Mouse (Mus musculus) heart, embryonic 13.5 days (tissue): ENCODE measurements at regions not wholly inside any gene's neighbourhood (a gene's known extent, or its start where the extent isn't known, plus 50 kb on each side); places are given as distances from the start of the nearest gene placed in this dataset.
"Not testable (repeated sequence)": the region's sequence is repeated elsewhere in the genome, so short reads cannot be mapped to it uniquely, and the experiment has no call there.

Experiments used
- ATAC-seq: fragments of 200-750 bp; cut with Nextera tagmentation; 2 replicates; pipeline ENCODE4 v1.8.0; 2017; ENCODE audit warnings: moderate TSS enrichment; ENCODE audit not compliant: insufficient number of reproducible peaks, low FRiP score, low TSS enrichment; ENCODE audit errors: extremely low read depth
- H3K27ac ChIP-seq: fragments of 300-500 bp; sonication (generic); replicated peaks from 2 replicates; pipeline ENCODE4 v1.5.1; 2015; ENCODE audit warnings: moderate library complexity, mild to moderate bottlenecking, inconsistent platforms
- H3K27me3 ChIP-seq: fragments of 300-500 bp; sonication (generic); replicated peaks from 2 replicates; pipeline ENCODE4 v1.6.1; 2015; ENCODE audit warnings: mild to moderate bottlenecking, inconsistent platforms
- H3K36me3 ChIP-seq: fragments of 300-500 bp; sonication (generic); 2 replicates; pipeline ENCODE4 v1.6.1; 2015; ENCODE audit warnings: mild to moderate bottlenecking, inconsistent platforms
- H3K4me1 ChIP-seq: fragments of 300-500 bp; sonication (generic); 2 replicates; pipeline ENCODE4 v1.6.1; 2015; ENCODE audit warnings: inconsistent platforms
- H3K4me2 ChIP-seq: fragments of 300-500 bp; sonication (generic); 2 replicates; pipeline ENCODE4 v1.6.1; 2015; ENCODE audit warnings: inconsistent platforms, mild to moderate bottlenecking, moderate library complexity
- H3K4me3 ChIP-seq: fragments of 300-500 bp; sonication (generic); 2 replicates; pipeline ENCODE4 v1.5.1; 2015; ENCODE audit warnings: moderate library complexity, mild to moderate bottlenecking, inconsistent platforms
- H3K9ac ChIP-seq: fragments of 300-500 bp; sonication (generic); 2 replicates; pipeline ENCODE4 v1.6.1; 2015; ENCODE audit warnings: inconsistent platforms, mild to moderate bottlenecking, moderate library complexity
- H3K9me3 ChIP-seq: fragments of 300-500 bp; sonication (generic); 2 replicates; pipeline ENCODE4 v1.6.1; 2016; ENCODE audit warnings: inconsistent platforms
- WGBS: fragments of 180-500 bp; shearing (Covaris S2); methylation state at CpG from one replicate; pipeline ENCODE4 v1.1.7; 2015; ENCODE audit warnings: mixed read lengths; 5-methylcytosine and 5-hydroxymethylcytosine counted together

GRCm38 (mm10) chr9:92767532-92767931 lies 225.5 kb downstream of the Plod2 start:
- H3K9me3 ChIP-seq: no peaks in the 10 kb centered on the region
- H3K27ac ChIP-seq: no peak overlapping the region
- H3K27me3 ChIP-seq: no peaks in the 10 kb centered on the region
- no peak overlapping the region for H3K4me3 ChIP-seq
- no peaks in the 10 kb centered on the region for H3K36me3 ChIP-seq
- no peaks in the 10 kb centered on the region for H3K4me1 ChIP-seq
- no peak overlapping the region for H3K4me2 ChIP-seq
- no peak overlapping the region for H3K9ac ChIP-seq
- ATAC-seq: no peak

DNA sequence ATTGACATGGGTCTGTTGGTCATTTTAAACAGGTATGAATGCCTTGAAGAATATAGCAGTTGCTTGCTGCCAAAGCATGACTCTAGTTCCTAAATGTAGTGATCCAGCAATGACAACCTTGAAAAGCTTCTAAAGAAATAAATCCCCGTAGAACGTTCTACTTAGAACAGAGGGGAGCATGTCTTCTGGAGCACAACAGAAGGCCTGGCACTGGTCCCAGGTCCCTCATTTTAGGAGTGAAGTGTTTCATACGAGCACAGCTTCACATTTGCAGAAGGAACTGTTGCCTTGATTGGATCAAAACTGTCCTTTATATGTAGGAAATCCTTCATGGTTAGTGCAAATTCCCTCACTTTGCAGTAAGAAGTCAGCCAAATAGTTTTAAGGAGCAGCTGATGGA lies 226.4 kb downstream of the Plod2 start:
- Histone ChIP-seq H3K4me3 (no peak overlapping the region), H3K9me3 (no peaks in the 10 kb centered on the region), H3K4me1 (no peaks in the 10 kb centered on the region), H3K36me3 (no peaks in the 10 kb centered on the region), H3K4me2 (no peak overlapping the region), H3K27me3 (no peaks in the 10 kb centered on the region), H3K27ac (no peak overlapping the region), H3K9ac (no peak overlapping the region)
- no peak for ATAC-seq
- WGBS: 76% methylated on average over 3 of the region's 3 CpGs

DNA sequence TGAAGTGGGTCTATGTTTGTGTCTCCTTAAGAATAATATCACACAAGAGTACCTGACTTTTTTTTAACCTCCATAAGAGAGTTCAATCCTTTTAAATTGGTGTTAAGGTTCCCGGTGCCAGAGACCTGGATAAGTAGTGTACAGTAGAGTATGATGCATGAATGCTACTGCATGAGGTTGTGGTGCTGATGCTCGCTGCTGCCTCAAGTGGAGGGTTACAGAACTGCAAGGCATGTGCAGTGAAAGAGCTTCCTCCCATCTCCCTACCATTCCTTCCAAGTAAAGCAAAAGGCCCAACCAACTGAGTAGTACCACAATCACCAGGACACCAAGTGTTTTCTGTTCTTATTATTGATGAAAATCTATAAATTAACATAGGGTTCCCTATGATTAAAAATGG lies 227.5 kb downstream of the Plod2 start:
- Histone ChIP-seq H3K9ac (no peak overlapping the region), H3K4me1 (no peaks in the 10 kb centered on the region), H3K4me3 (no peak overlapping the region), H3K9me3 (no peaks in the 10 kb centered on the region), H3K36me3 (no peaks in the 10 kb centered on the region), H3K4me2 (no peak overlapping the region), H3K27me3 (no peaks in the 10 kb centered on the region), H3K27ac (no peak overlapping the region)
- no peak for ATAC-seq
- 62% methylated on average over 2 of the region's 2 CpGs for WGBS

- Histone ChIP-seq H3K4me2 (no peak overlapping the region), H3K9me3 (no peaks in the 10 kb centered on the region), H3K4me1 (no peaks in the 10 kb centered on the region), H3K9ac (no peak overlapping the region), H3K4me3 (no peak overlapping the region), H3K27ac (no peak overlapping the region), H3K36me3 (no peaks in the 10 kb centered on the region), H3K27me3 (no peaks in the 10 kb centered on the region)
- 76% methylated on average over 2 of the region's 2 CpGs for WGBS
- ATAC-seq: no peak
Measured at GRCm38 (mm10) chr9:92771002-92771401, 229.0 kb downstream of the Plod2 start.

- Histone ChIP-seq H3K4me1 (no peaks in the 10 kb centered on the region), H3K4me2 (no peak overlapping the region), H3K4me3 (no peak overlapping the region), H3K9ac (no peak overlapping the region), H3K27ac (no peak overlapping the region), H3K27me3 (no peaks in the 10 kb centered on the region), H3K9me3 (no peaks in the 10 kb centered on the region), H3K36me3 (no peaks in the 10 kb centered on the region)
- no peak for ATAC-seq
- WGBS: 66% methylated on average over 3 of the region's 3 CpGs
Measured at GRCm38 (mm10) chr9:92771716-92772115, 229.7 kb downstream of the Plod2 start.

DNA sequence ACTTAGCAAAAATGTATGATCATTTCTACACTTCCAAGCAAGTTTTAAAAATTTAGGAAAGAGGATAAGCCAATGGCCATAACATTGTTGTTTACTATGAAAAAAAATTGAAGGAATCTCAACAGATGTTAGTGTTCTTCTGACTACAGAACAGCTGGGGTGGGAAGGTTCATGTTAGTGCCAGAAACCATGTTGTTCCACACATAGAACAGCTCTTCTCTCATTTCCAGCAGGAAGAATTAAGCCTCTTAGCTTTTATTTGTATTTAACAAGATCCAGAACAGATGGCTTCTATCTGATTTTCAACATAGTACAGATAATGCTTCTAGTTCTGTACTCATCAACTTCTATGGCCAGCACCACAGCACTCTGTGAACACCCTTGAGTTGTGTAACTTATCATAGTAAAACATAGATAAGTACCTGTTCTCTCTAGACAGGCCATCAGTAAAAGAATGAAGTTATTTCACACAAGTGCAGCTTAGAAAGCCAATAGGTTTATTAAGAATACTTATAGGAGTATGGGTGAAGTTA lies 241.0 kb downstream of the Plod2 start:
- no peaks in the 10 kb centered on the region for H3K4me1 ChIP-seq
- no peak overlapping the region for H3K4me3 ChIP-seq
- H3K27ac ChIP-seq: no peak overlapping the region
- H3K9me3 ChIP-seq: no peaks in the 10 kb centered on the region
- H3K36me3 ChIP-seq: no peaks in the 10 kb centered on the region
- no peak overlapping the region for H3K4me2 ChIP-seq
- ATAC-seq: no peak
- no peaks in the 10 kb centered on the region for H3K27me3 ChIP-seq
- no peak overlapping the region for H3K9ac ChIP-seq

DNA sequence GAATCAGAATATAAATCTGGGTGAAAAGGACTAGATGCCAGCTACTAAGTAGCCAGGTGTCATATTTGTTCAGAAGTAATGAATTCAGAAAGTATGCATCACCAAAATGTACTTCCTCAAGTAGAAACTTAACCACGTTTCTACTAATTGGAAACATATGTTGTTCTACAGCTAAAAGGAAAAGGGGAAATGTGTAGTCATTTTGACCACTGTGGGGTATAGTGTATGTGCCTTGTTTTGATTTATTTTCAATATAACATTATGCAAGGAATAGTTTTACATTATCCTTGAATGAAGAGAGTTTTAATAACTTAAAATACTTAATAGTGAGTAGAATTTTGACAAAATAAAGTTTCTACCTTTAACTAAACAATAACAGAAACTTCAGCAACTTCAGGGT lies 257.7 kb downstream of the Plod2 start:
- Histone ChIP-seq H3K4me2 (no peak overlapping the region), H3K9ac (no peak overlapping the region), H3K27ac (no peak overlapping the region), H3K27me3 (no peaks in the 10 kb centered on the region), H3K9me3 (no peaks in the 10 kb centered on the region), H3K4me3 (no peak overlapping the region), H3K4me1 (no peaks in the 10 kb centered on the region), H3K36me3 (no peaks in the 10 kb centered on the region)
- ATAC-seq: no peak
- WGBS: 47% methylated on average over 1 of the region's 1 CpGs

DNA sequence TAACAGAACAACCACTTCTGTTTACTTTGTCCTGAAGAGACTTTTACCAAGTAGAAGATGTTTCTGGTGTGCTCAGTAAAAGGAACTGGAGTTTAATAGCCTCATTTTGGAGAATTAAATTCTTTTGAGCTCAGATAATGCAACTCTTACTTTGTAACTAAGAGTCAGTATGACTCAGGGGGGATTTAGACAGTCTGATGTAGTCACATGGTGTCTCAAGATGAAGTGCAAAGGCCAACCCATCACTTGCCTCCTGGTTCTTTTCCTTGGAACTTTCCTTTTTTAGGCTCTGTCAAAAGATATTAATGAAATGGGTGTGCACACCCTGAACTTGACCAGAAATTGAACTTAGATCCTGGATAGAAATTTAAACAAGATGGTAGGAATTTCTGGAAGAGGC lies 267.4 kb downstream of the Plod2 start:
- H3K4me1 ChIP-seq: no peaks in the 10 kb centered on the region
- no peak for ATAC-seq
- no peaks in the 10 kb centered on the region for H3K36me3 ChIP-seq
- H3K4me3 ChIP-seq: no peak overlapping the region
- H3K27me3 ChIP-seq: no peaks in the 10 kb centered on the region
- H3K9me3 ChIP-seq: no peaks in the 10 kb centered on the region
- H3K9ac ChIP-seq: no peak overlapping the region
- no peak overlapping the region for H3K4me2 ChIP-seq
- no peak overlapping the region for H3K27ac ChIP-seq

DNA sequence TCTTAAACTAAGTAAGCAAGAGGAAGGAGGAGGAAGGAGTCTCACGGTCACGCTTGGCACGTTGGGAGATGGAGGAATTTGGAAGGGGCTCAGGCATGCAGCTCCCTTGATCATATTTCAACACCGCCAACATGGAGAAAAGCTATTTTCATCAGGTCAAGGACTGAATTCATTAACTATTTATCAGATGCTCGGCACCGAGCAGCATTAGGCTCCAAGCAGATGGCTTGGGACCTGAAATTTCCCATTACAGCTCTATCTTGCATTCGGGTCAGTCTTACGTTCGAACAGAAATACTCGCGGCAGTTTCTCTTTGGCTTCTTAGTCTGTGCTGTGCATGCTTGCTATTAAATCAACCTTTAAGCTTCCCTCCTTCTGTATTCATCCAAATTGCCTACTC lies 278.7 kb downstream of the Plod2 start:
- no peaks in the 10 kb centered on the region for H3K27me3 ChIP-seq

DNA sequence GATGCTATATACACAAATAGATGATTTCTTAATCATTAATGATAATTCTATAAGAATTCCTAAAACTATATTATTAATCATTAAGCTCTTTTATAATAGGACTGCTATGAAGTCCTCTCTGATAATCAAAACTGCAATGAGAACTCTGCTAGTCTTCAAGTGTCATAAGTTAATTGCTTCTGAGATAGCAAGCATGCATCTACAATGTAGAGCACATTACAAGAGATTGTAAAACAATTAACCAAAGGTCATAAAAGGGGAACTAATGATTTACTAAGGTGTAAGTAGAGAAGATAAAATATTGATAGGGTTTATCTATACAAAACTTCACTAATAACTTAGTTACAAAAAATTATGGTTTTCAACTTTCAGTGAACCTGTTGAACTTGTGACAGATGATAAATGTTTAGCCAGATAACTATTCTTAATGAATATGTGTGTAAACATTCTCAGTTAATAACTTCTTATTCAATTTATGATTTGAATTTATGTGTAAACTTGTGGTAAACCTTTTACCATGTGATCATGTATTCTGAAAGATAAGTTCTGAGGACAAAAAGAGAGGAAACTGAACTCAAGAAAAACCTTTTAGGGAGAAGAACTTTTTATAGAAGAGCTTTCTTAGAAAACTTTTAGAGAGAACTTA lies 284.8 kb downstream of the Plod2 start:
- Histone ChIP-seq H3K4me2 (no peak overlapping the region), H3K9me3 (no peaks in the 10 kb centered on the region), H3K9ac (no peak overlapping the region), H3K27me3 (no peaks in the 10 kb centered on the region), H3K27ac (no peak overlapping the region), H3K36me3 (no peaks in the 10 kb centered on the region), H3K4me1 (no peaks in the 10 kb centered on the region), H3K4me3 (no peak overlapping the region)
- ATAC-seq: no peak

More for the DNA sequence above, 278.7 kb downstream of the Plod2 start:
- Histone ChIP-seq H3K36me3 (no peaks in the 10 kb centered on the region), H3K9me3 (no peaks in the 10 kb centered on the region), H3K4me1 (no peaks in the 10 kb centered on the region), H3K27ac (no peak overlapping the region), H3K9ac (no peak overlapping the region), H3K4me3 (peak overlapping the region; percentile 12; the same call in 1 of the 2 replicates), H3K4me2 (peak overlapping the region; percentile 44)
- ATAC-seq: no peak
- 55% methylated on average over 11 of the region's 11 CpGs for WGBS

DNA sequence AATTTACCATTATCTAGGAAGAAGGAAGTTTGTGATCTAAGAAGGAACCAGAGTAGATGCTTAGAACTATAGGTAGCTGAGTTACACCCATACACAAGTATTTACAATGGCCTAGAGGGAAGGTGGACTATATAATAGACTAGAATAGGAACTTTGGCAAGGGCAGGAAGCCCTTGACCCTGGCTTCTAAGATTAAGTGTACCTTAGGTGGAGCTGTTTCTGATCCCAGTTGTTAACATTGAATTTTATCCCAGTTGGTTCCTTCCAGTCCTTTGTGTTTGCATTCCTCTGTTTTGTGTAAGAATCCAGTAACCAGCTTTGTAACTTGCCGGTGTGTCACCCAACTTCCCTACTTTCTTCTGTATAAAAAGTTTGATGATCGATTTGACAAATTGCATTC lies 294.1 kb downstream of the Plod2 start:
- WGBS: 86% methylated on average over 2 of the region's 2 CpGs
- not testable (repeated sequence) for H3K27ac ChIP-seq, H3K36me3 ChIP-seq, H3K4me3 ChIP-seq, H3K9me3 ChIP-seq, H3K4me1 ChIP-seq, H3K4me2 ChIP-seq, H3K9ac ChIP-seq, ATAC-seq, H3K27me3 ChIP-seq

- H3K27me3 ChIP-seq: no peaks in the 10 kb centered on the region
- no peaks in the 10 kb centered on the region for H3K4me1 ChIP-seq
- H3K27ac ChIP-seq: no peak overlapping the region
- WGBS: 73% methylated on average over 7 of the region's 7 CpGs
- H3K36me3 ChIP-seq: no peaks in the 10 kb centered on the region
- no peak overlapping the region for H3K9ac ChIP-seq
- no peak overlapping the region for H3K4me2 ChIP-seq
- no peak for ATAC-seq
- no peak overlapping the region for H3K4me3 ChIP-seq
- H3K9me3 ChIP-seq: no peaks in the 10 kb centered on the region
Measured at GRCm38 (mm10) chr9:92856410-92857083, 314.5 kb downstream of the Plod2 start.
